Comparison of ENCODE assay signal across 16 mouse cellular contexts in genomic region chr6:8755760-8756276, GRCm38 (mm10). TPM values are rescaled to one million over a fixed set of nuclear protein-coding genes. Genes with fewer than 3 reads are reported as not detected.
DNase-seq lines count a peak whose midpoint lies in the region; ATAC-seq and TF ChIP-seq lines count a peak whose summit lies in the region.
"Had no signal": no experiment of that assay in that cellular context is flagged by ENCODE, and none has a peak within 500 bp of the region (broad histone marks: within the 10 kb centered on the region; RNA-seq: fewer than 3 reads in every experiment).

No protein-coding gene starts in this region.

- intact Hi-C loops in heart, postnatal 36 days (cut with DNase I), result no loop called here

- H3K9me3 ChIP-seq in lung, embryonic 14.5 days (ENCODE audit: low read depth, low read length), result no peaks in the 10 kb centered on the region
- no peaks in the 10 kb centered on the region for H3K9me3 ChIP-seq in erythroblast, embryonic 14.5 days (ENCODE audit: control insufficient read depth, low read length)
- no peaks in the 10 kb centered on the region for H3K9me3 ChIP-seq in liver, embryonic 15.5 days (replicated peaks)
- H3K9me3 ChIP-seq: kidney, embryonic 15.5 days; lung, embryonic 15.5 days; midbrain, embryonic 10.5 days; neural tube, embryonic 12.5 days had no signal

- no peak for TF ChIP-seq CTCF in lung, embryonic 14.5 days (IDR thresholded peaks at IDR 0.05; ENCODE audit: low read depth)

- no peaks in the 10 kb centered on the region for H3K36me3 ChIP-seq in lung, embryonic 14.5 days (ENCODE audit: insufficient read depth)
- no peaks in the 10 kb centered on the region for H3K36me3 ChIP-seq in erythroblast, embryonic 14.5 days (ENCODE audit: control insufficient read depth)
- H3K36me3 ChIP-seq in liver, embryonic 15.5 days (replicated peaks), result no peaks in the 10 kb centered on the region
- H3K36me3 ChIP-seq: kidney, embryonic 15.5 days; lung, embryonic 15.5 days; midbrain, embryonic 10.5 days; neural tube, embryonic 12.5 days had no signal

- H3K9ac ChIP-seq in lung, embryonic 14.5 days, result no peak overlapping the region
- H3K9ac ChIP-seq in liver, embryonic 15.5 days, result no peak overlapping the region
- H3K9ac ChIP-seq: kidney, embryonic 15.5 days; lung, embryonic 15.5 days; neural tube, embryonic 12.5 days had no signal

- 30% methylated on average over 8 of the region's 8 CpGs for WGBS in lung, embryonic 14.5 days
- WGBS in liver, embryonic 15.5 days (ENCODE audit: insufficient replicate concordance), result 16% methylated on average over 8 of the region's 8 CpGs

- no peaks in the 10 kb centered on the region for H3K4me1 ChIP-seq in lung, embryonic 14.5 days (ENCODE audit: insufficient read depth)
- peaks cover 29% of the 10 kb centered on the region for H3K4me1 ChIP-seq in erythroblast, embryonic 14.5 days (ENCODE audit: control insufficient read depth)
- peaks cover 23% of the 10 kb centered on the region for H3K4me1 ChIP-seq in liver, embryonic 15.5 days (replicated peaks)
- H3K4me1 ChIP-seq: kidney, embryonic 15.5 days; lung, embryonic 15.5 days; midbrain, embryonic 10.5 days; neural tube, embryonic 12.5 days had no signal

- no peak overlapping the region for H3K4me2 ChIP-seq in lung, embryonic 14.5 days
- H3K4me2 ChIP-seq in liver, embryonic 15.5 days, result peak overlapping the region; percentile 35; the same call in 1 of the 2 replicates
- H3K4me2 ChIP-seq: kidney, embryonic 15.5 days; lung, embryonic 15.5 days; neural tube, embryonic 12.5 days had no signal

- no peak overlapping the region for H3K4me3 ChIP-seq in lung, embryonic 14.5 days (ENCODE audit: low read depth, low read length)
- peak overlapping the region; percentile 14 for H3K4me3 ChIP-seq in erythroblast, embryonic 14.5 days (replicated peaks)
- H3K4me3 ChIP-seq in liver, embryonic 15.5 days (replicated peaks), result no peak overlapping the region
- H3K4me3 ChIP-seq: kidney, embryonic 15.5 days; lung, embryonic 15.5 days; midbrain, embryonic 10.5 days; neural tube, embryonic 12.5 days had no signal

- peak; percentile 83 for DNase-seq in heart, adult 11 months
- no peak for DNase-seq in heart, postnatal 36 days
- no peak for DNase-seq in lung, embryonic 14.5 days
- DNase-seq in lung, postnatal 10 days, result no peak
- no peak for DNase-seq in frontal cortex, postnatal 10 days (ENCODE audit: low spot score in 2 of 2)
- no peak for DNase-seq in right cerebral cortex, adult 18-20 months
- DNase-seq: adrenal gland, postnatal 25 days; cerebellum, adult 11 months; embryo, embryonic 11 days; thymus, adult 18-20 months had no signal

- H3K27ac ChIP-seq in lung, embryonic 14.5 days (ENCODE audit: low read depth), result no peak overlapping the region
- 0 out of 2 replicates have a peak overlapping the region, but pooled peaks have one; percentile 38 for H3K27ac ChIP-seq in liver, embryonic 15.5 days (replicated peaks)
- H3K27ac ChIP-seq: kidney, embryonic 15.5 days; lung, embryonic 15.5 days; midbrain, embryonic 10.5 days; neural tube, embryonic 12.5 days had no signal

- H3K27me3 ChIP-seq in lung, embryonic 14.5 days (ENCODE audit: insufficient read depth, low read length), result no peaks in the 10 kb centered on the region
- H3K27me3 ChIP-seq in erythroblast, embryonic 14.5 days (ENCODE audit: control insufficient read depth), result no peaks in the 10 kb centered on the region
- no peaks in the 10 kb centered on the region for H3K27me3 ChIP-seq in liver, embryonic 15.5 days
- H3K27me3 ChIP-seq: kidney, embryonic 15.5 days; lung, embryonic 15.5 days; neural tube, embryonic 12.5 days had no signal

- peak; percentile 18; the same call in 1 of the 2 replicates for ATAC-seq in lung, embryonic 14.5 days (ENCODE audit: insufficient read depth)
- peak; percentile 91 for ATAC-seq in liver, embryonic 15.5 days (ENCODE audit: insufficient read depth)

RNA-seq across cellular contexts. Expression of gene Ica1, which starts 22.5 kb away (rescaled TPM):
- total RNA-seq in heart, postnatal 36 days (2021), result 1 to 10 TPM; 6.8 to 8.0 TPM
- polyA plus RNA-seq in lung, embryonic 14.5 days (2014; fragmentation: Nextera tagmentation; extraction: Ambion mirVana), result 35.4 and 40.8 TPM in 2 replicates
- 0.15 and 0.36 TPM in 2 replicates for polyA plus RNA-seq in erythroblast, embryonic 14.5 days (2012)
- 5.3 and 5.6 TPM in 2 replicates for polyA plus RNA-seq in liver, embryonic 15.5 days (2015; fragmentation: Nextera tagmentation; extraction: Ambion mirVana)
